Mouse (Mus musculus): ENCODE measurements around the gene Zfp639. TPM values are rescaled to one million over a fixed set of nuclear protein-coding genes. Genes with fewer than 3 reads are reported as not detected.

Gene Zfp639
- 76.7 TPM for polyA plus RNA-seq (2015; fragmentation: Illumina TruSeq; extraction: RNeasy Lipid Tissue Mini Kit (QIAGEN cat#74804); ENCODE audit: insufficient read depth, low replicate concordance)

GRCm38 (mm10) chr3:32509496-32510374 is at the start of gene Zfp639:
Gene Zfp639, plus strand, starts transcription at chr3:32510259.

GRCm38 (mm10) chr3:32492097-32493090 is 17.7 kb upstream of the Zfp639 start, which contains the start of gene Kcnmb3:
Gene Kcnmb3, minus strand, starts transcription at chr3:32492231.

GRCm38 (mm10) chr3:32529303-32529898 is 19.3 kb downstream of the Zfp639 start, which contains the start of gene Mfn1:
Gene Mfn1, plus strand, starts transcription at chr3:32529465.

Other genes starting within 250 kb of the Zfp639 start
- 6.9 TPM for gene Zmat3, start 144.2 kb upstream of the Zfp639 start, polyA plus RNA-seq (2015; fragmentation: Illumina TruSeq; extraction: RNeasy Lipid Tissue Mini Kit (QIAGEN cat#74804); ENCODE audit: insufficient read depth, low replicate concordance)
- gene Pik3ca, start 112.6 kb upstream of the Zfp639 start, polyA plus RNA-seq (2015; fragmentation: Illumina TruSeq; extraction: RNeasy Lipid Tissue Mini Kit (QIAGEN cat#74804); ENCODE audit: insufficient read depth, low replicate concordance) = 79.9 TPM
- 0.22 TPM for gene Kcnmb3, start 18.0 kb upstream of the Zfp639 start, polyA plus RNA-seq (2015; fragmentation: Illumina TruSeq; extraction: RNeasy Lipid Tissue Mini Kit (QIAGEN cat#74804); ENCODE audit: insufficient read depth, low replicate concordance)
- 34.4 TPM for gene Mfn1, start 19.2 kb downstream of the Zfp639 start, polyA plus RNA-seq (2015; fragmentation: Illumina TruSeq; extraction: RNeasy Lipid Tissue Mini Kit (QIAGEN cat#74804); ENCODE audit: insufficient read depth, low replicate concordance)
- gene Gnb4, start 106.3 kb downstream of the Zfp639 start, polyA plus RNA-seq (2015; fragmentation: Illumina TruSeq; extraction: RNeasy Lipid Tissue Mini Kit (QIAGEN cat#74804); ENCODE audit: insufficient read depth, low replicate concordance) = 16.8 TPM
- 62.2 TPM for gene Actl6a, start 196.0 kb downstream of the Zfp639 start, polyA plus RNA-seq (2015; fragmentation: Illumina TruSeq; extraction: RNeasy Lipid Tissue Mini Kit (QIAGEN cat#74804); ENCODE audit: insufficient read depth, low replicate concordance)
- gene Ndufb5, start 226.7 kb downstream of the Zfp639 start, polyA plus RNA-seq (2015; fragmentation: Illumina TruSeq; extraction: RNeasy Lipid Tissue Mini Kit (QIAGEN cat#74804); ENCODE audit: insufficient read depth, low replicate concordance) = 170 TPM
- 28.5 TPM for gene Mrpl47, start 227.3 kb downstream of the Zfp639 start, polyA plus RNA-seq (2015; fragmentation: Illumina TruSeq; extraction: RNeasy Lipid Tissue Mini Kit (QIAGEN cat#74804); ENCODE audit: insufficient read depth, low replicate concordance)